Mouse (Mus musculus): ENCODE measurements around the gene Mtmr1.

Mtmr1 gene

GRCm38 (mm10) chrX:71442916-71443315 is 78.4 kb downstream of the Mtmr1 start:
- DNase-seq (ENCODE audit: low read depth, low spot score) = no peak

GRCm38 (mm10) chrX:71456078-71456737 is 91.6 kb downstream of the Mtmr1 start:
- no peak for DNase-seq (ENCODE audit: low read depth, low spot score)

- no peak for DNase-seq (ENCODE audit: low read depth, low spot score)
Measured at GRCm38 (mm10) chrX:71464138-71464826, 99.7 kb downstream of the Mtmr1 start.

- DNase-seq (ENCODE audit: low read depth, low spot score) = no peak
Measured at GRCm38 (mm10) chrX:71465417-71465816, 100.9 kb downstream of the Mtmr1 start.

- DNase-seq (ENCODE audit: low read depth, low spot score) = no peak
Measured at GRCm38 (mm10) chrX:71467491-71467890, 102.9 kb downstream of the Mtmr1 start.
